Mouse (Mus musculus): ENCODE data around the gene Tubb4a.
"Not testable (repeated sequence)": the region's sequence is repeated elsewhere in the genome, so short reads cannot be mapped to it uniquely, and the experiment has no call there.

DNA sequence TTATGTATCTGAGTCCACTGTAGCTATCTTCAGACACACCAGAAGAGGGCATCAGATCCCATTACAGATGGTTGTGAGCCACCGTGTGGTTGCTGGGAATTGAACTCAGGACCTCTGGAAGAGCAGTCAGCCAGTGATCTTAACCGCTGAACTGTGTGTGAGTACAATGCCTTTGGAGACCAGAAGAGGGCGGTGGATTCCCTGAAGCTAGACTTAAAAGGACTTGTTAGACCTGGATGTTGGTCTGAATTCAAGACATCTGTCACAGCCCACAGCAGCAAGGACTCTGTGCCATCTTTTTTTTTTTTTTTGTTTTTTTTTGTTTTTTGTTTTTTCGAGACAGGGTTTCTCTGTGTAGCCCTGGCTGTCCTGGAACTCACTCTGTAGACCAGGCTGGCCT is 35.9 kb downstream of the Tubb4a start:
- TF ChIP-seq POLR2A (IDR thresholded peaks at IDR 0.05; ENCODE audit: low read depth, low read length); CTCF (IDR thresholded peaks at IDR 0.05; ENCODE audit: borderline replicate concordance, insufficient read depth, low read length): not testable (repeated sequence)
